Mouse (Mus musculus) lung, postnatal 0 days (tissue): ENCODE results near the gene Lfng.

ENCODE experiments used
- CTCF ChIP-seq: IDR thresholded peaks from 2 replicates; pipeline ENCODE4 v1.5.1; 2016; ENCODE audit warnings: antibody characterized with exemption, mild to moderate bottlenecking
- EP300 ChIP-seq: IDR thresholded peaks from 2 replicates; pipeline ENCODE4 v1.6.1; 2016; ENCODE audit warnings: antibody characterized with exemption, mild to moderate bottlenecking, control low read depth

- TF ChIP-seq CTCF (peak; percentile 23; the same call in 1 of the 2 replicates), EP300 (peak; percentile 84)
Measured at GRCm38 (mm10) chr5:140636316-140637057, 29.4 kb downstream of the Lfng start.
